Mouse (Mus musculus): ENCODE data around the gene Soga3.

Gene Soga3

DNA sequence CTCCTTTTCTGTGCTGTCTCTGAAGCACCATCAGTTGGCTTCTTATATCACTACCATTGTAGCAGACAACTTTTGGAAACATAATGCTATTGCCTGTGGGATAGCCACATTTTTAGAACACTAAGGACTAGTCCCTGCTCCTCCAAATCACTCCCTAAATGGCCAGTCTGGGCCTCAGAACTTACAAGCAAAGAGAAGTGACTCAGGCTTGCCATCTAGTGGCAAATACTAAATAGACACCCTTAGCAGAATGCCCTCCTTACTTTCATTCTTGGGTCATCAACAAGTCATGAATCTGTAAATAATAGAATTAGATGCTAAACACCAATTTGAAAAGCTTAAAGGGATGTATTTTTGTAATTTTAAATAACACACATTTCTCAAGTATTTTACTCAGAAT, 63.1 kb downstream of the Soga3 start:
- DNase-seq (ENCODE audit: low read depth, low spot score): no peak

DNA sequence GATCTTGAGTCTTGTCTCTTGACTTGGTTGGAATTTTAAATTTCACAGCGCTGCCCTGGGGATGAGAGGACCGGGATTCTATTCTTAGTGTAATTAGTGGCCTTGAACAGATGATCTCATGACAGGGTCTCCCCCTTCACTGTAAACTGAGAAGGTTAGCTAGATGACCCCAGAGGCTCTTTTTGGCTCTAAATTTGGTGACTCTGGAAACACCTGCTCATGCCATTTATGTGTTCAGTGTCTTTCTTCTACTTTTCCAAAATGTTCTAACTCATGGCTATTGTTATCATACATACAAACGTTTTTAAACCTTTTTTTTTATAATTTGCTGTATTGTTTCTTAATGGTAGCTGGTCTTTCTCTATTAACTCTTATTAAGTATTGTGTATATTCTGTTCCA, 65.1 kb downstream of the Soga3 start:
- DNase-seq (ENCODE audit: low read depth, low spot score): no peak

DNA sequence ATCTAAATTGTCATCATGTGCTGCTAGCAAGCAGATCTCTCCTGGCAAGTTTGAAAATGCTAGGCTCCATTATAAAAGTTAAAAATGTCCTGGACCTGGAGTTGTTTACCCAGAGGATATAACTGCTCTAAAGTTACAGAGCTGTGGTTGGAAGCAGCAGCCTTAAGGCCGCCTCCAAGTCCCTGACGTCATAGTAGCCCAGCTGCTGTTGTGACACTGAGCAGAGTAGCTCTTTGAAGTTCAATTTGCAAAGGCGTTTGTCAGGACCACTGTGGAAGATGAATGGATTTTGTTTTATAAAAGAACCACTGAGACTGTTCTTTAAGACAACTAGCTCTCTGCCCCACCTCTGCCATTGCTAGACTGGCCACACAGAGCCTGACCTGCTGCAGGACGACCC, 67.8 kb downstream of the Soga3 start, which contains the start of gene 9330159F19Rik:
TSS of gene 9330159F19Rik (plus strand) at position 154 of the 400 bp plus-strand sequence.
- no peak for DNase-seq (ENCODE audit: low read depth, low spot score)

GRCm38 (mm10) chr10:29213534-29214100, 70.0 kb downstream of the Soga3 start:
- DNase-seq (ENCODE audit: low read depth, low spot score): no peak

GRCm38 (mm10) chr10:29216957-29217356, 73.3 kb downstream of the Soga3 start:
- DNase-seq (ENCODE audit: low read depth, low spot score): no peak

GRCm38 (mm10) chr10:29217451-29217850, 73.8 kb downstream of the Soga3 start:
- DNase-seq (ENCODE audit: low read depth, low spot score): no peak

DNA sequence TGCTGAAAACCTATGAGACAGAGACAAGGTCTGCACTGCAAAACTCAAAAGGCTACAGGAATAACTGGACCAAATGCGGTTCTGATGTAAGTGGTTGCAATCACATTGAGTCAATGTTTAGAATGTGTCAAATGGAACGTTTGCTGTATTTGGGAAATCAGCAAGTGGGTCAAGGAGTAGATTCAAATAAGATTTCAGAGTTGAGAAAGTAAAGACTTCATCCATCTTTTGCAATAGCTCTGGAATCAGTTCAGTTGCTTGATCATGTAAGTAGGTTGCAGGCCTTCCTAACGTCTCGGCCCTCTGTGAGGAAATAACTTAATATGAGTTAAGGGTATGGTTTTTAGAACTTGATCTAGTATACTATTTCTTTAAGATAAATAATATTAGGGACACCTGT, 81.7 kb downstream of the Soga3 start:
- DNase-seq (ENCODE audit: low read depth, low spot score): no peak

GRCm38 (mm10) chr10:29231208-29231607, 87.6 kb downstream of the Soga3 start:
- DNase-seq (ENCODE audit: low read depth, low spot score): no peak

Measured in brain, embryonic 18.5 days (tissue).